16 mouse cellular contexts compared by ENCODE assay signal in genomic region chr13:119279449-119279848, GRCm38 (mm10).
"Had no signal": no experiment of that assay in that cellular context is flagged by ENCODE, and none has a peak within 500 bp of the region (broad histone marks: within the 10 kb centered on the region; RNA-seq: fewer than 3 reads in every experiment).

No protein-coding gene starts in this region.

- H3K4me1 ChIP-seq: liver, embryonic 13.5 days; liver, embryonic 15.5 days; megakaryocyte, embryonic 14.5 days; midbrain, embryonic 13.5 days; midbrain, embryonic 15.5 days; neural tube, embryonic 12.5 days; stomach, embryonic 15.5 days had no signal

- H3K27me3 ChIP-seq: liver, embryonic 13.5 days; liver, embryonic 15.5 days; megakaryocyte, embryonic 14.5 days; midbrain, embryonic 13.5 days; midbrain, embryonic 15.5 days; neural tube, embryonic 12.5 days; stomach, embryonic 15.5 days had no signal

- ATAC-seq: liver, postnatal 0 days; midbrain, embryonic 13.5 days; midbrain, embryonic 15.5 days had no signal

- H3K9ac ChIP-seq: liver, embryonic 13.5 days; liver, embryonic 15.5 days; liver, postnatal 0 days; midbrain, embryonic 13.5 days; midbrain, embryonic 15.5 days; neural tube, embryonic 12.5 days; stomach, embryonic 15.5 days had no signal

- H3K36me3 ChIP-seq: liver, embryonic 13.5 days; liver, embryonic 15.5 days; midbrain, embryonic 13.5 days; midbrain, embryonic 15.5 days; neural tube, embryonic 12.5 days; stomach, embryonic 15.5 days had no signal

- DNase-seq: liver, embryonic 13.5 days; liver, postnatal 0 days; right cerebral cortex, postnatal 14 days; thymus, adult 2 months; thymus, postnatal 25 days; thymus, postnatal 4 days had no signal

- H3K9me3 ChIP-seq: liver, embryonic 13.5 days; liver, embryonic 15.5 days; megakaryocyte, embryonic 14.5 days; midbrain, embryonic 13.5 days; midbrain, embryonic 15.5 days; neural tube, embryonic 12.5 days; stomach, embryonic 15.5 days had no signal

- H3K4me3 ChIP-seq: liver, embryonic 13.5 days; liver, embryonic 15.5 days; megakaryocyte, embryonic 14.5 days; midbrain, embryonic 13.5 days; midbrain, embryonic 15.5 days; neural tube, embryonic 12.5 days; stomach, embryonic 15.5 days had no signal

- H3K27ac ChIP-seq: liver, embryonic 13.5 days; liver, embryonic 15.5 days; macrophage; midbrain, embryonic 13.5 days; midbrain, embryonic 15.5 days; neural tube, embryonic 12.5 days; stomach, embryonic 15.5 days; stomach, postnatal 0 days had no signal

- H3K4me2 ChIP-seq: liver, embryonic 11.5 days; liver, embryonic 13.5 days; liver, embryonic 15.5 days; midbrain, embryonic 11.5 days; midbrain, embryonic 13.5 days; midbrain, embryonic 15.5 days; neural tube, embryonic 12.5 days; stomach, embryonic 15.5 days had no signal
